Mouse (Mus musculus): Measurements from ENCODE around the gene Cd151. TPM values are rescaled to one million over a fixed set of nuclear protein-coding genes. Genes with fewer than 3 reads are reported as not detected.

Gene Cd151
- total and polyA plus RNA-seq, 2 experiments, result 51.9 to 103 TPM

- peak overlapping the region; percentile 48 for H3K4me3 ChIP-seq (ENCODE audit: insufficient read depth, low read depth, low read length)
Observed at GRCm38 (mm10) chr7:141435129-141435855, 31.9 kb upstream of the Cd151 start.

DNA sequence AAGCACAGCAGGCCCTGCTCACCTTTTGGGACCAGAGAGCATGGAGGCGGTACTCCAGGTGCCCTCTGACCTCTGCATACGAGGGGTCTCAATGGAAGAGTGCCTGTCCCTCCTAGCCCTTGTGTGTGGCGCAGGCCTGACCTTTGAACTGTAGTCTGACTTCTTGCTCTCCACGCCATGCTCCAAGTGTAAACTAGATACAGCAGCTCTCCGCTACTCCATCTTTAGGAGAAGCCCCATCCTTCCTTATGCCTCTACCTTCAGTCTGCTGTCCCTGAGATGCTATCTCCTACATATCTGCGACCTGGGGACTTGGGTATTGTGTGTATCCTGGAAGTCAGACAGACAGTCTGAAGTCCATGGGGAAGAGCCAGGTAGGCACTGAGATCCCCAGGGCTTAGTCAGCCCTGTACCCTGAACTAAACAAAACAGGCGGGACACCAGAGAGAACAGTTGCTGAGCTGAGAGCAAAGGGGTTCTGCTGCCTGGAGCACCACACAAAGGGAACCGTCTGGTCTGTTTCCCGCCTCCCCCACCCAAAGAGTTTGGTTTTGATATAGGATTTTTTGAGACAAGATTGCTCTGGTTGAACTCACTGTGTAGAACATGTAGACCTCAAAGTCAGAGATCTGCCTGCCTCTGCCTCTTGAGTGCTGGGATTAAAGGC is 31.2 kb upstream of the Cd151 start:
- peaks cover 29% of the 10 kb centered on the region for H3K4me1 ChIP-seq (ENCODE audit: control insufficient read depth, insufficient read depth, low read length)
- H3K9ac ChIP-seq (ENCODE audit: low read depth, low read length), result peak overlapping the region; percentile 92
- no peaks in the 10 kb centered on the region for H3K27me3 ChIP-seq (ENCODE audit: control insufficient read depth, insufficient read depth, low read length)
- peaks cover 7% of the 10 kb centered on the region; the same call in 1 of the 2 replicates for H3K36me3 ChIP-seq (ENCODE audit: control insufficient read depth, insufficient read depth, low read length)
- no peak for TF ChIP-seq CTCF (IDR thresholded peaks at IDR 0.05; ENCODE audit: low read depth, low read length)
- TF ChIP-seq POLR2A (IDR thresholded peaks at IDR 0.05; ENCODE audit: extremely low read depth, insufficient read depth, low read length), result 0 out of 2 replicates have a peak, but pooled peaks have one; percentile 26
- 26% methylated on average over 9 of the region's 9 CpGs for WGBS
- peak; percentile 83 for DNase-seq (ENCODE audit: extremely low read depth, low read depth, low spot score)
- H3K79me2 ChIP-seq (ENCODE audit: control insufficient read depth, insufficient read depth, low read length), result no peaks in the 10 kb centered on the region; the same call in 1 of the 2 replicates
- H3K4me3 ChIP-seq (ENCODE audit: insufficient read depth, low read depth, low read length), result peak overlapping the region; percentile 43
- peak overlapping the region; percentile 93 for H3K27ac ChIP-seq (replicated peaks; ENCODE audit: insufficient read depth, low read depth, low read length)

More at GRCm38 (mm10) chr7:141435129-141435855, 31.9 kb upstream of the Cd151 start:
- Histone ChIP-seq H3K27ac (replicated peaks; ENCODE audit: insufficient read depth, low read depth, low read length) (peak overlapping the region; percentile 95), H3K79me2 (ENCODE audit: control insufficient read depth, insufficient read depth, low read length) (no peaks in the 10 kb centered on the region; the same call in 1 of the 2 replicates), H3K27me3 (ENCODE audit: control insufficient read depth, insufficient read depth, low read length) (no peaks in the 10 kb centered on the region), H3K9ac (ENCODE audit: low read depth, low read length) (peak overlapping the region; percentile 63), H3K36me3 (ENCODE audit: control insufficient read depth, insufficient read depth, low read length) (peaks cover 9% of the 10 kb centered on the region; the same call in 1 of the 2 replicates), H3K4me1 (ENCODE audit: control insufficient read depth, insufficient read depth, low read length) (peaks cover 24% of the 10 kb centered on the region)
- WGBS, result 1% methylated on average over 17 of the region's 17 CpGs
- peak; percentile 99 for TF ChIP-seq POLR2A (IDR thresholded peaks at IDR 0.05; ENCODE audit: extremely low read depth, insufficient read depth, low read length)
- no peak for TF ChIP-seq CTCF (IDR thresholded peaks at IDR 0.05; ENCODE audit: low read depth, low read length)
- DNase-seq (ENCODE audit: extremely low read depth, low read depth, low spot score), result peak; percentile 75

DNA sequence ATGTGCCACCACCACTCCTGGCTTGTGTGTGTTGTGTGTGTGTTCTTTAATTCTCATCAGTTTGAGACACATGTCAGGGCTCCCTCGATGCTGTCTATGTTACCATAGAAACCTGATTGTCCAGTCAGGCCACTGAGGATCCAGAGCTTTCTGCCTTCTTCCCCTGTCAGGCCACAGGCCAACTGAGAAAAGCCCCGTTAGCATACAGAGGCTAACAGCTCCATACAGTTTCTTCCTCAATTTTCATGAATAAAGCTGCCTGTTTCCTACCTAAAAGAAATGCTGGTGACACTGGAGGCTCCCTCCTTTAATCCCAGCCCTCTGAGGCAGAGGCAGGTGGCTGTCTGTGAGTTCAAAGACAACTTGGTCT is 30.7 kb upstream of the Cd151 start:
- peaks cover 4% of the 10 kb centered on the region; the same call in 1 of the 2 replicates for H3K36me3 ChIP-seq (ENCODE audit: control insufficient read depth, insufficient read depth, low read length)

DNA sequence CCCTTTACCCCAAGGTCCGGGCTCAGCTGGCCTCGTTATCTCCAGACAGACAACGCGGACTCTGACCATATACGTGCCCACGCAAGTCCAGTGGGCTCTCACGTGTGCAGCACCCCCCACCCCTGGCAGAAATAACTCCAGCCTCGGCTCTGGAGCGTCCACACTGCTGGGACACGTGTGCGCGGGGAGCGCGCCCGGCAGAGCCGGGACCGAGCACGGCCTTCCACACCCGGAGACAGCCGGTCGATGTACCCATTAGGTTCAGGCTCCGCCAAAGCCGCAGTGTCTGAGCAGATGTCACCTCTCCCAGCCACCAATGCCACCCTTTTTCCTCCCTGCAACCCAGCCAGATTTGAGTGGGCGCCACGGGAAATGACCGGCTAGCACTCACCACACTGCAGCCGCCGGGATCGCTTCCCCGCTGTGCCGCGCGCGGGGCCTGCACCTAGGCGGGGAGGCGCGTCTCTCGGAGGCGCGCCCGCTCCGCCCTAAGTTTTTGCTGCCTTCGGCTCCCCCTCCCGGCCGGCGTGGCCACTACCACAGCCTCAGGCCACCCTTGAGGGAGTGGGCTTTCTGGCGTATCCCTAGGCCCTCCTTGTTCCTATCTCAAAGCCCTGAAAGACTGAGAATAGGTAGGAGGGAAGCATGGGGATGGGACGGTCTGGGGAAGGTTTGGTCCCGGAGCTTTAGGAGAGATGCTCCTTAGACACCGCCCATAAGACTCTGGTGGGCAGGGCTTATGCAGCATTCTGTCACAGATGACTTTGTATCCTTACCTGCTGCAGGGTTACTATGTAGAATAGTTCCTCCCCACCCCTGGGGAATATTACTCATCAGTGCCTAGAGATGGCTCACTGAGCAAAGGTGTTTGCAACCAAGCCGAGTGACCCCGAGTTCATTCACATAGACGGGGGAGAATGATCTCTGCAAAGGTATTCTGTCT is 29.7 kb upstream of the Cd151 start, which contains the start of gene Slc25a22:
TSS of gene Slc25a22 (minus strand) at position 715 of the 943 bp plus-strand sequence.
- peaks cover 20% of the 10 kb centered on the region for H3K4me1 ChIP-seq (ENCODE audit: control insufficient read depth, insufficient read depth, low read length)
- 5% methylated on average over 53 of the region's 53 CpGs for WGBS
- peak within 1 kb of the TSS; percentile 93 for H3K27ac ChIP-seq (replicated peaks; ENCODE audit: insufficient read depth, low read depth, low read length)
- H3K9ac ChIP-seq (ENCODE audit: low read depth, low read length), result peak within 1 kb of the TSS; percentile 92
- peak within 1 kb of the TSS; percentile 78 for H3K4me3 ChIP-seq (ENCODE audit: insufficient read depth, low read depth, low read length)
- no peaks in the 10 kb centered on the region for H3K36me3 ChIP-seq (ENCODE audit: control insufficient read depth, insufficient read depth, low read length)
- peak; percentile 69 for TF ChIP-seq POLR2A (IDR thresholded peaks at IDR 0.05; ENCODE audit: extremely low read depth, insufficient read depth, low read length)
- TF ChIP-seq CTCF (IDR thresholded peaks at IDR 0.05; ENCODE audit: low read depth, low read length), result peak; percentile 82
- no peaks in the 10 kb centered on the region for H3K27me3 ChIP-seq (ENCODE audit: control insufficient read depth, insufficient read depth, low read length)
- DNase-seq (ENCODE audit: extremely low read depth, low read depth, low spot score), result peak; percentile 87
- no peaks in the 10 kb centered on the region; the same call in 1 of the 2 replicates for H3K79me2 ChIP-seq (ENCODE audit: control insufficient read depth, insufficient read depth, low read length)

More for the DNA sequence above, 30.7 kb upstream of the Cd151 start:
- Histone ChIP-seq H3K27ac (replicated peaks; ENCODE audit: insufficient read depth, low read depth, low read length) (peak overlapping the region; percentile 93), H3K4me3 (ENCODE audit: insufficient read depth, low read depth, low read length) (peak overlapping the region; percentile 78), H3K79me2 (ENCODE audit: control insufficient read depth, insufficient read depth, low read length) (no peaks in the 10 kb centered on the region; the same call in 1 of the 2 replicates), H3K4me1 (ENCODE audit: control insufficient read depth, insufficient read depth, low read length) (peaks cover 29% of the 10 kb centered on the region), H3K9ac (ENCODE audit: low read depth, low read length) (peak overlapping the region; percentile 92), H3K27me3 (ENCODE audit: control insufficient read depth, insufficient read depth, low read length) (no peaks in the 10 kb centered on the region)
- TF ChIP-seq POLR2A (IDR thresholded peaks at IDR 0.05; ENCODE audit: extremely low read depth, insufficient read depth, low read length), result no peak
- TF ChIP-seq CTCF (IDR thresholded peaks at IDR 0.05; ENCODE audit: low read depth, low read length), result no peak
- DNase-seq (ENCODE audit: extremely low read depth, low read depth, low spot score), result no peak
- 16% methylated on average over 2 of the region's 2 CpGs for WGBS
